Mouse (Mus musculus) mature B cell (primary cell): ENCODE results near the gene Acsl1.

Experiments
- in situ Hi-C: fragments of 300-500 bp; cut with MboI; formaldehyde crosslinking; loops from 2 replicates; pipeline ENCODE4 v1.14.3; 2019

Gene Acsl1

DNA sequence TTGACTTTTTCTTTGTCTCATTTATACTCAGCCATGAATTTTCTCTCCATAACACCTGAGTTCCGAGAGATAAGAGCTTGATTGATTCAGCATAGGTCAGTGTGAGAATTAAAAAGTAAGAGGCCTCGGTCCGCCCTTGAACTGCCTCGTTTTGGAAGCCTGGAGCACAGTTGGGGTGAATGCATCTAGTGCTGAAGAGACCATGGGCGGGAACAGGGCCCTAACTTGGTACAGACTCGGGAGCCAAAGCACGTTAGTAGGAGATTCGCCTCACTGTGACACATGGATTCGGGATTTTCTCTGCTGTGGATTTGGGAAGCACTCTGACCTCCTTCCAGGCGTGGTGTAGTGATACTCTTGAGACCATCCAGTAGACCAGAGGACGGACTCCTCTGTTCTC, 4.6 kb downstream of the Acsl1 start:
- in situ Hi-C loops = no loop called here

DNA sequence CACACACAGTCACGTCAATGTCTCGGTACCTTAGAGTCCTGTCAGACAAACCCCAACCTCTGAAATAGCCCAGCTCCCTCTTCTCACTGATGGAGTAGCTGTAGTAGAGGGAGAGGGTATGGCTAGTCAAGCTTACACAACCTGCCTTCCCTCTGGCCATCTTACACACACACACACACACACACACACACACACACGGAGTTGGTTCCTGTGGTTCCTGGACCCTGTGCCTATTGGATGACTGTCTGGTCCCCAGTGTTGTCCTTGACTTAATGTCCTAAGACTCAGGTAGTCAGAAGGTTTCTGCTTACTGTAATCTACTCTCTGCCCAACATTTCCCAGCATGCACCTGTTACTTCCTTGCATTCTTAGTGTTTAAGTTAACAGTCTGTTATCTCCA, 5.1 kb downstream of the Acsl1 start:
- in situ Hi-C loops = no loop called here

DNA sequence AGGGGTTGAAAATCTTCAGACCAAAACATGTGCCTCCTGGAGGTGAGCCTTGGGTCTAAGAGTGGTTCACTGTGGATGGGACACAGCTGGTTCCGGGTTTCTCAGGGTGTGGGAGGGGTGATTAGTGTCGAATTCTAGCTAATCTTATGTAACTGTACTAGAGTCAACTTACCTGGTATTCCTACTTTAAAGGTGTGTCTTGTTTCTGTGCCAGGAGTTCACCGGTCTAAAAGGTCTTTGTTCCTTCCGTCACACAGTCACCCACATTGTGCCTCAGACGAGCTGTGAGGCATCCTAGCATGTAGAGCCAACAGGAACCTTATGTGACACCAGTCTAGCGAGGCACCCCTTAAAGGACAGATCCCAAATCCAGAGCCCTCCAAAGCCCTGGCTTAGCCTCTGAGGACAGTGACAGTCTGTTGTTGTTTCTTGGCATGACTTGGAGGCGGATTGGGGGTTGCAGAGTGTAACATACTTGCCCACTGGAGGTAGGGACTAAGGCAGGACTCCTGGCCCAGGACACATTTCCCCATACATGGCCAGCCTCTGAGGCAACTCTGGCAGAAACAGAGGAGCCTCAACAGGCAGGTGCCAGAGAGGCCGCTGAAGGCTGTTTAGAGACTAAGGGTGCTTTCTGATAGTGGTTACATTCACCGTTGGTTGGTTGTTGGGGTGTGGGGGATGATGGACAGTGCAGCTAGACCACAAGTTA, 7.1 kb downstream of the Acsl1 start:
- in situ Hi-C loops = no loop called here

DNA sequence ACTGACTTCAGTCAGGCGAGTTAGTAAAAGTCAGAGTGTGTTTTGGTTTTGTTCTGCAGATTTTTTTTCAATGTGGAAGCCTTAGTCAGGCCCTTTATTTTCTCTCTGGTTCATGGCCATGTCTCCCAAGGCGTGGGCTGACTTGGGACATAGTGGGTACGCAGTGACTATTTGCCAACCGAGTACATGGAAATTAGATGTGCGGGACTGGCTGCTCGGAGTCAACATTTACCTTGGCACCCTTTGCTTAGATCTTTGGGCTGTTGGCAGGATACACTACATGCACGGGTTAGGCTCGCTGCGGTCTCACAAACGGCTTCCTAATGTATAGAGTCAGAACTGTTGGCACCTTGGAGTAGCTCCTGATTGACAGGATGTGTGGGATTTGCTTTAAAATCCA, 7.9 kb downstream of the Acsl1 start:
- in situ Hi-C loops = no loop called here

DNA sequence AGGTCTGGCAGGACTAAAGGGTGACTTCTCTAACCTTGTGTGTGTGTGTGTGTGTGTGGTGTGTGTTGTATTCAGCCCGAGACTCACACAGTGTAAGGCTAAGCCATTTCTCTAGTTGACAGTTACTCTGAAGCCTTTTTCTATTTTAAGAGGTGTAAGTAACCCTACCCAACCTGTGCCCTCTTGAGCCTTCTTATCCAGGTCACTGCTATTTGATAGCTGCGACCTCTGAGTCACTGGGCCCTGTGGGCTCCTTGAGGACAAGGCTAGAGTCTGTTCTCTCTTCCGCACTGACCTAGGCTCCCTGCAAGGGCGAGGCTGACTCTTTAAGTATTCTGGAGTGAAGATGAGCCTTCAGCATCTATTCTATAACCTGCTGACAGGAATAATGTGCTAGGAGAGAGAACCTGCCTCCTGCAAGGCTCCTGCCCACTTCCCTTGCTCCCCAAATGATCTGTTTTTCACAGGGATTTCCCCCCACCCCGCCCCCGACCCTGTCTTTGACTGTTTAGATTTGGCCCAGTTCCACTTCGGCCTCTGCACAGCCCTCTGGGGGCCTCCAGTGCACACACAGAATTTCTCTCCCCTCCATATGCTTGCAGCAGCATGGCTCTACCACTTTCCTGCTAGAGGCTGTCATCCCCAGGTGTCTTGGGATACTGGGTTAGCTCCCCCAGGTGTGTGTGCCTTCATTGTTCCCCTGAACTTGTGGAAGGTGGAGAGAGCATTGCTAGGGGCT, 9.1 kb downstream of the Acsl1 start:
- in situ Hi-C loops = no loop called here

DNA sequence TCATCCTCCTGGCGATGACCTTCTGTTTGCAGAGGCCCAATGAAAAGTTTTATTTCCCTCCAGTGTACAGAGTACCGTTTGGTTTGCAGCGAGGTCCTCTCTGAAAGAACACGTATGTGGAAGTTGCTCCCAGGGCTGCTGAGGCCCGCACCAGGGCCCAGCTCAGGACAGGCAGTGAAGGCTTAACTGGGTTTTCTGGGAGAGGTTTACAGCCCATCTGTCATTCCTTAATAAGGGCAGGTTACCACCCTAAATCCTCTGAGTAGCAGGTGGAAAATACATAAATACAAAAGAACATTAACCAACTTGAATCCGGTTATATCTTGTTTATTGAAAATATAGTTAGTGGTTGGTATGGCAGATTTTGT, 9.7 kb downstream of the Acsl1 start:
- in situ Hi-C loops = no loop called here

DNA sequence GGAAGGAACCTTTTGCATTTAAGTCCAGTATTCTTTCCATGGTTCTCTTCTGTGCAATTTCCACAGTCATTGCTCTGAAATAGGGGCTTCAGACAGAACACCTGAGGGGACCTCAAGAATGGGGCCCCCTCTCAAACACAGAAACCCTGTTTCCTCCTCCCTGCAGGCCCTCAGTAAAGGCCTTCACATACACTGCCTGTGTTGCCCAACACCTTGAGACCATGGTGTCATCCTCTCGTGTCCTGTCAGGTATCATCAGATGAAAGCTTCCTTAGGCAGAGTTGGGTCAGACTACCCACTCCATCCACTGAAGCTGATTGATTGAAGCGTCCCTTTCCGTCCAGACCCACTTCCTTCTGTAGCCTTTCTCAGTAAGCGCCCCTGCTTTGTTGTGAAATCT, 11.9 kb downstream of the Acsl1 start:
- in situ Hi-C loops = no loop called here

DNA sequence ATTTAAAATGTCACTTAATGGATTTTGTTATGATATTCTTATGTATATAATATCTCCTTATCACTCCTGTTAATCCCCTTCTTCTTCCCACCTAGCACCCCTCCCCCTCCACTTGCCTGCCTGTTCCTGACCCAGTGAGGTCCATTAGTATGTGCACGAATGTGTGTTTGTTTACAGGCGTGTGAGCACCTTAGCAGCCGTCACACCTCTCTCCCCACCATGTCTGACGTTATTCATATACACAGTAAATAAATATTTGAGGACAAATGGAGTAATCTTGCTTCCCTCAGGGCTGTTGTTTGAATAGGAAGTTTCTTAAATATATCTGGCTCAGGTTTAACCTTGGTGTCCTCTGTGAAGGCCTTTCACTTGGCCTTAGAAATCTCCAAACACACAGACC, 12.4 kb downstream of the Acsl1 start:
- in situ Hi-C loops = no loop called here

DNA sequence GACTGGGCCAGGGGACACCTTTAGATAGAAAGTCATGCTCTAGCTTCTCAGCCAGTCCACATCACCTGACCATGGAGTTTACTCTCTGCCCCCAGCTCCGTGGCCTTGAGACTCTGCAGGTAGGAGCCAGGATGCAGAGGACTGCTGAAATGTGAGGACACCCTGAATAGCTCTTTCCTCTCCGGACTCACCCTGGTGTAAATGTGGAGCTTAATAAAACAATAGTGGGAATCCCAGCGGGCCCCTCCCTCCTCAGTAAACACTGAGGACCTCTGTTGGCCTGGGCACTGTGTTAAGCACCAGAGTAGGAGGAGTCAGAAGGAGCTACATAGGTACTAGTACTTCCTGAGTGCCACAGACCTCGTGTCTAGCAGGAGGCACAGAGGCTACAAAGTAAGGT, 13.2 kb downstream of the Acsl1 start:
- in situ Hi-C loops = no loop called here

DNA sequence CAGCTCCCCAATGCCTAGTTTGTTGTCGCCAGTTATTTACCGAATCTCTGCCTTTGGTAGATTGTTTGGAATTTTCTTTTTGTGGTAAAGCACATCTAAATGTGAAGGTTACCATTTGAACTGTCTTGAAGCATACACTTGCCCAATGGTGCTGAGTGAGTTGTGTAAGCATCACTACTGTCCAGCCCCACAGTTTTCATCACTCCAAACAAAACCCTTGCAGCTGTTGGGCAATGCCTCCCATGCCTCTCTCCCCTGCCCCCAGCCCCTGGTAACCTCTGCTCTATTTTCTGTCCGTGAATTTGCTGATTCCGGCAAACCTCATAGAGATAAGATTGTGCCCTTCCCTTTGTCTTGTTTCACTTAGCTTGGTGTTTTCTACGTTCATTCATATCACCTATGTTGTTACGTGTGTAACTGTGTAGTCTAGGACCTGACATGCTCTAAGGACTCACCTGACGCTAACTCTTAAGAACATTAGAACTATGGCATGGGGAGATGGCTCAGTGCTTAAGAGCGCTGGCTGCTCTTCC, 14.2 kb downstream of the Acsl1 start:
- in situ Hi-C loops = no loop called here

DNA sequence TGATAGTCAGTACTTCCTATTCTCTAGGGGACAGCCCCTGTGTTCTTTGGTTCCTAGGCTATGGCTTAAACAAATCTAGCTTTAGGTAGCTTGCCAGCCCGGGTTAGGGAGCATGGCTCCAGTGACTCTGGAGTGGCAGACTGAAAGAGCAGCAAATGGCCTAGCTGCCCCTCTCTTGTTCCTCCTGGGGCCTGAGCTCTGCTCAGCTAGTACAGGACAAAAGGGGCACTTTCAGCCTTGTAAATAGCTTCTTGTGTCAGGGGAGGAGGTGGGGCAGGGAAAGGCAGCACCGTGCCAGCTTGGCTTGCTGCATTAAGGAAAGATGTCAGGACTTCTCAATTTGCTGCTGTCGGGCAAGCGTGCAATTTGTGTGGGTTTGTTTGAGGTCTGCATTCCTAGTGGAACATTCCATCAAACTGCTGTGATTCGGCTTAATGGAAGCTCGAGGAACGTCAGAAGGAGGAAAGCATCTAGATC, 17.3 kb downstream of the Acsl1 start:
- in situ Hi-C loops = no loop called here

DNA sequence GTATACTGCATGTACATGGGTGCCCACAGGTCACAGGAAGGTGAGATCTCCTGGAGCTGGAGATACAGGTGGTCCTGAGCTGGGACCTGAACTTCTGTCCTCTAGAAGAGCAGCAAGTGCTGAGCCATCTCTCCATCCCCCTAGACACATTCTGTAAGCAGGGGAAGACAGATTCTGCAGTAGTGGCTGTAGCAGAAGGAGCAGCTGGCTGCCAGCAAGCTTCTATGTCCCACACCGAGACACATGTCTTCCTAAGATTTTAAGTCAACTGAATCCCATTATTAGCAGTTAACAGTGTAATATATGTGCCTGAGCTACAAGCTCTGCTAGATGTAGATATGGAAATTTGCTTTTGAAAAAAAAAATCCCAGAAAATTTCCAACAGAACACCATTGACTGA, 18.4 kb downstream of the Acsl1 start:
- in situ Hi-C loops = no loop called here

DNA sequence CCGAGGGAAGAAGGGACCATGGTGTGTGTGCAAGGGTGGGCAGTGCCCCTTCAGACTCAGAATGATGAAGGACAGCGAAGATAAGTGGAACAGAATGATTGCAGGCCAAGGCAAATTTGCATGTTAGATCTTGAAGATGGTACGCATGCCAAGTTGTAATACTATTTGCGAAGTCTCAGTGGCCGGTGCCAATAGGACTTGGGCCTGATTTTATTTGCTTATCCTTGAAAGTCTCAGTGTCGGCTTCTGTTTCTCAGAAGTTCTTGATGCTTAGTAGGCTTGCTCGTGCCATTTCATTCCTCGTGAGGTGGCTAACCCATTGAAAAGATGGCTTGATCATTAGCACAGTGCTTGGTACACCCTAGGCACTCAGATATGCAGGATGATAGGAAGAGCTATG, 19.4 kb downstream of the Acsl1 start:
- in situ Hi-C loops = no loop called here

DNA sequence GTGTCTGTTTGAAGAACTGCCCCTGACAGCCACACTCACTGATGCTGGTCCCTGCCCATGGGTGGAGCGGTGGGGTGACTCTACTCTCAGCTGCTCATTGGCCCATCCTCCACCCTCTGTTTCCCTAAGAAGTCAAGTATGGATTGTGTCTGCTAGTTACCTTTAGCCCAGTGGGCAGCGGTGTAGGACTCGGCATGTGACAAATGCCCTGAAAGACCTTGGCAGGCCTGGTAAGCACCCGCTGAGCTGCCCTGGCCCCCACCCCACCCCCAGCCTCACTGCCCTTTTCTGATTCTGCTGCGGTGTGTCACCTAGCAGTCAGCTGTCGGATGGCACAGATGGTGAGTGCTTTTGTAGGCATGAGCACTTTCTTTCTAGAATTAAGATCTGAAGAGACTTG, 20.0 kb downstream of the Acsl1 start:
- in situ Hi-C loops = no loop called here

DNA sequence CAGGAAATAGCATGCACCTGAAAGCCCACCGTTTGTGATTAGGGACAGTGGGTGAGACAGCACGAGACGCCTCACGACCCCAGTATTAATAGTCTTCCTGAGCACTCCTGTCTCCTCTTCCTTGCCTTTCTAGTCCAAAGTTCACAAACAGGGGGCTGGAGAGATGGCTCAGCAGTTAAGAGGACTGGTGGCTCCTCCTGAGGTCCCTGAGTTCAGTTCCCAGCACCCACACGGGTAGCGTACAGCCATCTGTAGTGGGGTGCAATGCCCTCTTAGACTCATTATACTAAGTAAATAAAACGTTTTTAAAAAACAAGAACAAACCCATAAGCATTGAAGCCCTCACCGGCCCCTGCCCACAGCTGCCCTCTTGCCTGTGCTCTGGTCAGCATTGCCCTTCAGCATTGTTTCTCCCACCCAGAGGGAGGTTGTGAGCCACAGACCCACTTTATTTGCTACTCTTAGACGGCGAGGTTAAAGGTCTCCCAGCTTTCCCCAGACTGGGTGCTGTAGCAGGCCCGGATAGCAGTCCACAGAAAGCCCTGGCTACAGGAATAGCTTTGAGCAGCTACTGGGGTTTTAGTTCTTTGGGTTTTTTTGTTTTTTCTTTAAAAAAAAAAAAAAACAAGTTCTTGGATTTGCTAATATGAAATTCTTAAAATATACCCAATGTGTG, 22.8 kb downstream of the Acsl1 start:
- in situ Hi-C loops = no loop called here

DNA sequence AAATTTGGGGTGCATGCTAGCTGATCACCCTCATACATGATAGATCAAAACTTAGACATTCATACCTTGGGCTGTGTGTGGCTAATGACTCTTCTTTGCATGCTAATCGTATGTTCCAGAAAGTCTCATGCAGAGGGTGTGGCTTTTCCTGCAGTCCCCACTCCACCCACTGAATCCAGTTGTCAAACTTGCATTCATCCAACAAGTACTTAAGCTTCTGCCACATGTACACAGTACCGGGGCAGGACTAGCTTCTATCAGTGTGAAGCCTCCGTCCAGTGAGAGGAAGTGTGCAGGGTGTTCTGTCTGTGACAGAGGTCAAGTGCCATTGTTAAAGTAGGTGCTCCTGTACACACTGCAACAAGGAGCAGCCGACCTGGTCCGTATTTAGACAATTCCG, 26.0 kb downstream of the Acsl1 start:
- in situ Hi-C loops = no loop called here

DNA sequence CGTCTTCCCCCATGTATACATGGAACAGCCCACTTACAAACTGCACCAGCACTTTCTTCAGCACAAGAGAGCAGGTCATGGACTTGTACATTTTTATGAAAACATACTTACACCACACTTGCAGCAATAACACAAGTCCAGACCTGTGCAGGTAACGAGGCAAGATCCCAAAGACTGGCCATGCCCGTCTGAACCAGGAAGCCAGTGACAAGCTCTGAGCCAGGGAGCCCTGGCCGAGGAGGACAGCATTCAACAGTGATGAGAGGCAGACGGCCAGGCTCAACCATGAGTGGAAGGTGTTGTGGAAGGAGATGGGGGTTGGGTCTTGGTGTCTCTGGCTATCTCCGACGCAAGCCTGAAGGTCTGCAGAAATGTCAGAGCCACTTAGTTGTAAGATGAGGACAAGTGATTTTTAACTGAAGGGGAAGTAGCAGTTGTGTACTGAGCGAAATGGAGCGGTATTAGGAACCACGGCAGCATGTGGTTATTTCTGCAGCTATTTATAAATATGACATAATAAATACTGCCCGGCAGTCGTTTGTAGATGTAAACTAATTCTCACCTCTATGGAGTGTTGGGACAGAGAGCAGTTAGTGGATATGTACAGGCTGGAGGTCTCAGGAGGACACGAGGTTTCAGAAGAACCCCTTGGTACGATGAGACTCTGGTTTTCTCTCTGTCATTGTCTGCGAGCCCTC, 26.6 kb downstream of the Acsl1 start:
- in situ Hi-C loops = no loop called here

DNA sequence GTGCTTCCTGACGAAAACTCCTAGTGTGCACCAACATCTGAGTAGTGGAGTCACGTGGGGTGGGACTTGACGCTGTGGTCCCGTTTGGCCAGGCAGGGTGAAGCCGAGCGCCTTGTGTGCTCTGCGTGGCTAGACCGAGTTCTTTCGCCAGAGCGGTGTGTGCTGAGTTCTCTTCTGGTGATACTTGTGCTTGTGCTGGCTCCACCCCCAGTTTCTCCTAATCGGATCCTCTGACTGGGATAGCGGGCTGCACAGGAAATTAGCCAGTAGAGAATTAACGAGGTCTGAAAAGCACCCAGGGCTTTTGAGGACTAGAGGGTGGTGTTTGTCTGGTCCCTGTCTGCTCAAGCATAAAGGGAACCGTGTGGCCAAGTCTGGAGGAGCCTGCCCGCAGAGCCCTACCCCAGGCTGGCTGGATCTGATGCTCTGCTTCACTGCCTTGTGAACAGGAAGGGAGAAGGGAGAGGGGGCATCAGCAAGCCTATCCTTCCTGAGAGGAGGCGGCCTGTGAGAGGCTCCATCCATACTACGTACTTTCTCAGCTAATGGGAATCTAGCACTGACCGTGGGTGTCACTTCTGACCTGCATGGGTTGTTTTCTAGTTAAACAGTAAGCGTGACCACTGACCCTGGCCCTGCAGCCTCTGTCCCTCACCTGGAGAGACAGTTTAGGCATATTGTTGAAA, 28.7 kb downstream of the Acsl1 start:
- in situ Hi-C loops = no loop called here

DNA sequence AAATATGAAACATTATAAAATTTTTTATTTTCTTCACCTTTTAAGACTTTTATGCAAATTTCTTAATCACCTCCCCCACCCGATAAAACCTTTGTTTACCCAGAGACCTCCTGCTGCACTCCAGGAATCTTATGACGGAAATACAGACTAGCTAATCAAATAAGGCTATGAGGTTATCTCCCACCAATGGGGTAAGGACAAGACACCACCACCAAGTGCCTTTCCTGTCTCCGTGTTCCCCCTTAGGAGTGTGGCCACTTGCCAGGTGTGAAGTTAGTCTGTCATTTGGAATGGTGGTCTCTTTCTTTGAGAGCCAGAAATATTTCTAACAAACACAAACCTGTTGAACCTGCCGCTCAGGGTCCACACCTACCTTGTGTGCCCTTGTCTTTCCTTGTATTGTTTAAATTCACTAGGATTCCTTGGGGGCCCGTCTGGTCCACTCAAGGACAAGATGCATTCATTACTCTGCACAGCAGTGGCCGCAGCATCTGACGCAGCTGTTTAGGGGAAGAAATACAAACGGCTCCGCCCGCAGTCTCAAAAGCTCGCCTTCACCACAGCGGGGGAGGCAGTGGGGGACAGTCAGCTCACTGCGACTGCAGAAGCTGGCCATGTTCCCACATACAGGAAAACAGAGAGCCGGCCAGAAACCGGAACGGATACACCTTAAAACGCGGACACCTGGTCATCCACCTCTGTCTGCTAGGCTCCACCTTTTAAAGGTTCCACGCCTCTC, 31.7 kb downstream of the Acsl1 start:
- in situ Hi-C loops = no loop called here

DNA sequence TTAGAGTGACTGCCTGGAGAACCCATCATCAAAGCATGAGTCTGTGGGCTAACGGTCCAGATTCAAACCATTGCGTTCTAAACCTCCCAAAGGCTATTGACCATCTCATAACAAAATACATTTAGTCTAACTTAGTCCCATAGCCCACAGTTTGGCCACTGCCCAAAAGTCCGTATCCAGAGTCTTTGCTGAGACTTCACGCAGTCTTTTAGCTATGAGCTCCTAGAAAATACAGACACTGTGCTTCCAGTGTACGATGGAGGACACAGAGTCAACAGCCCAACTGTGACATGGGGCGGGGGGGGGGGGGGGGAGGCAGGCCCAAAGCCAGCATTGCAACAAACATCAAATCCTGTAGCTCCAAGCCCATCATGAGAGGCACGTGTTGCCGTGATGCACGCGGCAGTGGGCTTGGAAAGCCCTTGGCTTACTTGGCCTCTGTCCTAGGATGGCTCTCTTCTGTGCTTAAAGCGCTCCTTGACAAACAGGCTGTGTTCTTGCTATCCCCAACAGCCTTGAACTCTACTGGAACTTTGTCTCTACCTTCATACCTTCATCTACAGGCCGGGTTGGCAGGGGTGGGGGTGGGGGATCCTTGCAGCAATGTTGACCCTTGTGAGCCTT, 32.3 kb downstream of the Acsl1 start:
- in situ Hi-C loops = no loop called here

DNA sequence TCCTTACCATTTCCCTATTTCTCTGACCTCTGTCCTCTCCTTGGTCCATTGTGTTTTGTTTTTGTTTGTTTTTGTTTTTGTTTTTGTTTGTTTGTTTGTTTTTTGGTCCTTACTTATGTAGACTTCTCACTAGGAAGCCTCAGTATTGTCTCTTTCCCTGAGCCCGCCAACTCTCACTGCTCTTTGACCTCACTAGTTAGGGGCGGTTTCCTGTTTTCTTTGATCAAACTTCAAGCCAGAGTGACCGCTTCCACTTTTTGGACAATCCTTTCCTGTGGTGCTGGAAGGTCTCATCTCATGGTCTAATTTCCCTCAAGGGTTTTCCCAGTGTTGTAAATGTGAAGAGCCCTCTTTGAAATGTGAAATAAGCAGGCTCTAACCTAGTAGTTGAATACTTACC, 33.4 kb downstream of the Acsl1 start:
- in situ Hi-C loops = no loop called here
